Mouse (Mus musculus) urinary bladder, postnatal 10 days (tissue): ENCODE measurements around the gene Dscam.

Experiments used
- DNase-seq: peaks from one replicate; pipeline ENCODE4 v3.0.0; 2022; ENCODE audit warnings: low spot score

The Dscam gene

DNA sequence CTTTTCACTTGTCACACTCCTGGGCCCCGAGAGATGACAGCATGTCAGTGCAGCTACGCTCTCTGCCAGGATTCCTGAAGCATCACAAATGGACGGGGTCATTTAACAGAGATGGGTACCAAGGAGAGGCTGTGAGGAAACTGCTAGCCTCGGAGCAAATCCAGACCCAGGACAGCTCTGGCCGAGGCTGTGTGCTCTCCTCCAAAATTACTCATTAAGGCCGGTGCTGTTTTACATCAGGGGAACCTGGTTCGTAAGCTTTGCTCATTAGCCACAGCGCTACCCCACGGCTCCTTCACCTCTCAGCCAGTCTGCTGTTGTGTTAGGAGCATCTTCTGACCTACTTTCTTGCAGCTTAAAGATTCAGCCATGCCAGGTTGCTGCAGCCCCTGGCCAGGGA lies 449.3 kb downstream of the Dscam start:
- DNase-seq: no peak

DNA sequence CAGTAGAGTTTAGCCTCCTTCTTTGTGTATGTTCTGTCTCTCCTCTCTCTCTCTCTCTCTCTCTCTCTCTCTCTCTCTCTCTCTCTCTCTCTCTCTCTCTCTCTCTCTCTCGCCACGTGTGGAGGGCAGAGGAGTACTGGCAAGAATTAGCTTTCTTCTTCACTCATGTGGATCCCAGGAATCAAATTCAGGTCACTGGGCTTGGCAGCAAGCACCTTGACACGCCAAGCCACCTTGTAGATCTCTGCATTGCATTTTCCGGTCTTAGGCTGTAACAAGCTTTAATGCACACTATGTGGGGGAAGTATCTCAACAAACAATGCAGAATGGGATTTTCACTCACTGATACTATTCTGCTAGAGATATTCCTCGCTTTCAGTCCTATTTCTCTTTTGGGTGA lies 449.9 kb downstream of the Dscam start:
- no peak for DNase-seq

DNA sequence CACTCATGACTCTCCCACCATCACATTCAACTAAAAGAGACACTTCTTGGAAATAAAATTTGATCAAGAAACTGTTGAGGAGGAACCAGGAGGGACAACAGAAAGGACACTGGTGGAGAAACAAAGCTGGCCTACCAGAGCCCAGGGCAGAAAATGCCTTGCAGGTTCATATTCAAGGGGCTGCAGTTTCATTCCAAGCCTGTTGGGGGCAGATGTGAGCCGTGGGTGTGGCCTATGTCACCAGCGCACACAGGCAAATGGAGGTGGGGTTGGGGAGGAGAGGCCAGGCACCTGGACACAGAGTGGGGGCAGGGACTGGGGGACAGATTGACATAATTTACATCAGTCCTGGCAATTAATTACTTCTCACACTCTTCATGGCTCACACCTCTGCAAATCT lies 452.3 kb downstream of the Dscam start:
- DNase-seq: no peak

DNA sequence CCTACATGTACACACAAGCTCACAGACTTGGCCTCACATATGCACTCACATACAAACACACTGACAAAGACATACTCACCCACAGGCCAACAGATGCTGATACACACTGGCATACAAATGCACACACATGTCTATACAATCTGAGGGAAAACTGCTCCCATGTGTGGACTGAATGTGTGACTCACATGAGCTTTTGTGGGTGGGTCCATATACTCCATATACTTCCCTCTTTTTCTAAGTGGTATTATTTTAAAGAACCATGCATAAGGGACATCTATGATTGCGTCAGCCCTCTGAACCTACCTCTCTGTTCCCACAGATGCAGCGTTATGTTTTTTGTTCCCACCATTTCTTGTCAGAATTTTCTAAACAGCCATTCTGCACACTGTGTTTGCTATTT lies 453.9 kb downstream of the Dscam start:
- no peak for DNase-seq

DNA sequence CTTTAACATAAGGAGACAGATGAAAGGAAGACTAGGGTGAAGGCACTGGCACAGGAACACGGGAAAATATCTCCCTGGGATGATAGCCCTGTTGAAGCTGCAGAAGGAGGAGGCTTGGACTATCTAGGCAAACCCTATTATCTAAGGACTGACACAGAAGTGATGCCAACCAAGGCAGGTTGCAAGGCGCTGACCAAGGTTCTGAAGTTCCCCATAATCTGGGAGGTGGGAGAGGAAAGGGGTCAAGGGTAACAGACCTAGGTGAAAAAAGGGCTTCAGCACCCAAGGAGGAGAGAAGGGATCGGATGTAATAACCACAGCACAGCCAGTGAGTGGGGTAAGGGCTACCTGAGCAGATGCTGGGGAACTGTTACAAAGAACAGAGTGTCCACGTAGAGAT lies 458.6 kb downstream of the Dscam start:
- DNase-seq: no peak

DNA sequence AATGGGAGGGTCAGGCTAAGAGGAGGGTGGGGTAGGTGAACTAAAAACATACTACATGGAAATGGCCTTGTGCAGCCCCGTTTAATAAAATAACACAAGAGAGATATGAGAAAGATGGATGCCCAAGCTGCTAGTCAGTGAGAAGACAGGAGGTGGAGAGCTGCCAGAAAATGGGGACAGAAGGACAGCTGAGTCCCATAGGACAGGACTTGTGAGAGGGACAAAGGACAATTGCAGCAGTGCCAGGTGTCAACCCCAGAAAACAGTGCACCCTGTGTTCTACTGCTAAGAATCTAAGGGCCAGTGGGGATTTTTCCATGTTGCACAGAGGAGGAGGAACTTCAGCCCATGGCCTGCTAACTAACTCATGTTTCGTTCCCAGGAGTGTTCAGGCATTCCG lies 470.0 kb downstream of the Dscam start:
- DNase-seq: no peak

DNA sequence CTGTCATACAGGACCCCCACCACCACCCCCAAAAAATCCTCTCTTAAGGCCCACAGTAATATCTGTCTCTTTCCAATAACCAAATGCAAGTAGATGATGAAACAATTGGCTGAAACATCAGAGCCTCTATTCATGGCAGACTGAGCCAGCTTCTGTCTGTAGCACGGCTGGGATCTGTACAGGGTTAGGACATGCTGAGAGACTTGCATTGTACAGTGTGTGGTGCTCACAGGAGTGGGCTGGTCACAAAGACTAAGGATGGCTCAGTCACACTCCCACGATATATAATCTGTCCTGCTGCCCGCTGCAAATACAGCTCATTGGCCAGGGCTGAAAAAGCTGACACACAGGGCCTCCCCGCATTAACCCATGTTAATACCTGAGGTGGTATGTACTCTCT lies 474.7 kb downstream of the Dscam start:
- DNase-seq: no peak

DNA sequence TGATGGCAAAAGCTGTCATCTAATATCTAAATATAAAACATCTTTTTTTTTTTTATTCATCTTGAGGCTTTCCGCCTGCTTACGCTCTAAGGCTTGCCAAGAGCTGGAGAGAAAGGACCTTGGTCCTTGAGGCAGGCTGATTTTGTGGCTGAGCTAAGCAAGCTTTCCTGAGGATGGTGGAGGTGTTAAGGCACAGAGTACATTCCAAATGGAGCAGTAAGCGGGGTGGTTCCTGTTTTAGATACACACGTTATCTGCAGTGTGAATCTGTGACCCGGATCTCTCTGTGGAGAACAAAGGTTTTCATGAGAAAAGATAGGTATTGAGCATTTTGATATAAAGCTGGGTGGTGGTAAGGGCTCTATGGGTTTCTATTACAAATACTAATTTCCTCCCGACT lies 479.0 kb downstream of the Dscam start:
- DNase-seq: no peak

DNA sequence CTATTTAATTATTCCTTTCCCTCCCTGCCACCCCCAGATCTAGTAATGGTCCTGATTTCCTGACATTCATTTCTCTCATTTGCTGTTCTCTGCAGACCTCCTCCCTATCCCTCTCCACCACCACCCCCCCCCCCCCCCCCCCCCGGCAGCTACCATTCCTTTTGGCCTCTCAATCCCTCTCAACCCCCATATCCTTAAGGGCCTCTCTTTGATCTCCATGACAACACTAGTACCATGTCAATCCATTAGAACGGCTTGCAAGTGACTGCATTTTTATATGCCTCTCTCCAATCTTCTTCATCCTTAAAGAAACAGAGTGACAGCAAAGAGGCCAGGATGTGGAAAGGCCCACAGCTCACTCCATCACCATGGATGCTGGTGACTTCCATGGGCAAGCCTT lies 480.5 kb downstream of the Dscam start:
- DNase-seq: no peak

DNA sequence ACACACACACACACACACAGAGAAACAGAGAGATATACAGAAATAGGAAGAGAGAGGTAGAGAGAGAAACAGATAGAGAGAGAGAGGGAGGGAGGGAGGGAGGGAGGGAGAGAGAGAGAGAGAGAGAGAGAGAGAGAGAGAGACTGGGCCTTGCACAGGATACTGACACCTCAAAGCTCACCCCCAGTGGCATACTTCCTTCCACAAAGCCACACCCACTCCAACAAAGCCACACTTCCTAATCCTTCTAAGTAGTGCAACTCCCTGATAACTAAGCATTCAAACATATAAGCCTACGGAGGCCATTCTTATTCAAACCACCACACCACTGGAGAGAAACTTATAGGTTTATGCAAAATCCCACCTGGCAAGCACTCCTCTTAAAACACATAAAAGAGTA lies 481.1 kb downstream of the Dscam start:
- no peak for DNase-seq

DNA sequence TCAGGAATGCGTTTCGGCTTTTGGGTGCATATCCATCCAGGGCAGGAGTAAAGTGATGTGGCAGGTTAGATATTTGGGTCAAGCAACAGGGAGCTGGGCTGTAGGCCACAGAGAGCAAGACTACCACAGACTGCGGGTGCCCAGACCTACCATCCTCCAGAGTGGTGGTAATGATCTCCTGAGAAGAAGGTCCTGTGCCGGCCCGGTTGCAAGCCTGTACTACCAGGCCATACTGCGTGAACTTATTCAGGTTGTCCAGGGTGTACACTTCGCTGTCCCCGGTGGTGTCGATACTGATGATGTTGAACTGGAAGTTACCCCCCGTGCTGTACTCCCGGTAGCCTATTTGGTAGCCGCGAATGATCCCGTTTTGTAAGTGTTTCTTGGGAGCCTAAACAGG lies 485.5 kb downstream of the Dscam start:
- DNase-seq: no peak

DNA sequence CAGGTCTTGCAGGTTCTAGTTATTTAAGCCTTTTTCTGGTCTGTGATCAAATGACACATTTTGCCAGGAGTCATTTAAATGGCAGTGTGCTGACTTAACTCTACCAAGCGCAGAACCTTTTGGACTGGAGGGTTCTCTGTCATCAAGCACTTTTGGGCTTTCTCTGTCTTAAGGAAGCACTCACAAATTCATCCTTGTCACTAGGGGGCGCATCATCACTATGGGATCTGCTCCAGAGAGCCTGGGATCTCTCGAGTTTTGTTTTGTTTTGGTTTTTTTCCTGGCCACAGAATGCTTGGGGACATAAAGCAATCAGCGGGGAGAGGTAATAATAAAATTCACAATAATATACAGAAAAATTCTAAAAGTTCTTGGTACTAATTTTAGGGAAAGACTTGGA lies 486.0 kb downstream of the Dscam start:
- no peak for DNase-seq

DNA sequence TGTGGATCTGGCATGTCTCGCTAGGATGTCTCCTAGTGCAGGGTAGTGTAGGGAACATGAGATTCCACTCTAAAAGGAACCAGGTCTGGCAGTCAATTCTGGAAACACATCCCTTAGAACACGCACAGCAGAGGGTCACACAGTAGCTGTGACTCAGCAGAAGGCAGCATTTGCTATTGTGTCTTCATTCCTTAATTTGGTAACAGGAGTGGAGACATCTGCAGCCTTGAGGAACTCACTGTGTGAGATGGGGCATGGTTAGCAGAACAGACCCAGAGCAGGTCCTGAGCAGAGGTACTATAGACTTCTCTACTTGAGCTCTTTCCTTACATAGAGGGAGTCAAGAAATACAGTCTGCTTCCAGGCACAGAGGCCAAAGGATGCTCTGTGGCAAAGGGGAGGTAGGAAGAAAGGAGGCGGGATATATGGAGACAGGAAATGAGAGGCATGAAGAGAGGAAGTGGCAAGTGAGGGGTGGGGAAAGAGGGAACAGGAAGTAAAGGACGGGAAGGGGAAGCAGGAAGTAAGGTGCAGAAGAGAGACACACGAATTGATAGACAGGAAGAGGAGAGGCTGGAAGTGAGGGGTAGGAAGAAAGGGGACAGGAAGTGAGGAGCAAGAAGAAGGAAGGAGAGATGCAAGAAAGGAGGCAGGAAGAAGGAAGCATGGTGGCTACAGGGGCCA lies 488.1 kb downstream of the Dscam start:
- DNase-seq: no peak

DNA sequence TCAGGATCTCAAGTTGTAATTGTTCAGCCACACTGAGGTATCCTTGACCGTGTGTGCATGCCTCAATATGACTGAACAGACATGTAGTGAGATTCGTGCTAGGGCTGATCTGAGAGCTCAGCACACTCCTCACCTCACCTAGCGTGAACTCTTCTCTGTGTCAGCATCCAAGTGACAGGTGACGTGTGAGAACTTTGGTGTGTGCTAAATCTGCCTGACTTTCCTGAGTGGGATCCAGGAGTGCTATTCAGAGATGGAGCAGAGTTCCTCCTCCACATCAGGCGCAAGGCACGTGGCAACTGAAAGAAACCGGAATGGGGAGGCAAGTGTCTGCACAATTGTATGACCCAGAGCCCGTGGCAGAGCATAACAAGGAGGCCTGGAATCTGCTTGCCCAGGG lies 490.6 kb downstream of the Dscam start:
- no peak for DNase-seq

DNA sequence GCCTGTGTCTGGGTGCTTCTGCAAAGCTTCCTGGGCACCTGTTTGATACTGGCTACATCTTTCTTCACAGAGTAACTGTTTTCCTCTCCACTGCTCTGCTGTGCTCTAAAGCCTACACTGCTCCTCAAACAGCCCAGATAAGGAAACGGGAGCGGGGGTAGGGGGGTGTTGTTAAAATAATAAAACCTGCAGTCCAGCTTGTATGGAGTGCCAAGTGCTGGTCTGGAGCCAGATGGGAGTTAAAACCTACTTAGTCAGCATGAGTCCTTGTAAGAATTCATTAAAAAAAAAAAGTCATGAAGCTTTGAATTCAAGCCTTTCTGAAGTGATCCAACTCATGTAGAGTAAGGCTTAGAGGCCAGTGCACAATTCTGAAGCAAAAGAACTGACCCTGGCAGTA lies 493.1 kb downstream of the Dscam start:
- DNase-seq: no peak

DNA sequence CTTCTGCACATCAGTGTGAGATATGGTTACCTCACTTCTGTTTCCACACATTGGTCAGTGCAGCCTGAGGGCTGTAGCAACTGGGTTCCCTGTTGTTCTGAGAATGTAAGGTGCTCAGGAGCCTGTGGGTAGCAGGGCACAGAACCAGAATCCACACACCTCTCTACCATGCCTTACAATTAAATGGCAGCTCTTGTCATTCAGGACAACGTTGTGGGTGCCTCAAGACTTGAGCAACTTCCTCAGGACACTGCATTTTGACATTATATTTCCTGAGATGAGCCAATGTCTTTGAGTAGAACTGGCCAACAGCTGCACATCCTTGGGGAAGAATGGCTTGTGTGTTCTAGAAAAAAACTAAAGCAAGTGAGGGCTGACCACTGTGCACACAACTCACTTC lies 493.9 kb downstream of the Dscam start:
- DNase-seq: no peak

DNA sequence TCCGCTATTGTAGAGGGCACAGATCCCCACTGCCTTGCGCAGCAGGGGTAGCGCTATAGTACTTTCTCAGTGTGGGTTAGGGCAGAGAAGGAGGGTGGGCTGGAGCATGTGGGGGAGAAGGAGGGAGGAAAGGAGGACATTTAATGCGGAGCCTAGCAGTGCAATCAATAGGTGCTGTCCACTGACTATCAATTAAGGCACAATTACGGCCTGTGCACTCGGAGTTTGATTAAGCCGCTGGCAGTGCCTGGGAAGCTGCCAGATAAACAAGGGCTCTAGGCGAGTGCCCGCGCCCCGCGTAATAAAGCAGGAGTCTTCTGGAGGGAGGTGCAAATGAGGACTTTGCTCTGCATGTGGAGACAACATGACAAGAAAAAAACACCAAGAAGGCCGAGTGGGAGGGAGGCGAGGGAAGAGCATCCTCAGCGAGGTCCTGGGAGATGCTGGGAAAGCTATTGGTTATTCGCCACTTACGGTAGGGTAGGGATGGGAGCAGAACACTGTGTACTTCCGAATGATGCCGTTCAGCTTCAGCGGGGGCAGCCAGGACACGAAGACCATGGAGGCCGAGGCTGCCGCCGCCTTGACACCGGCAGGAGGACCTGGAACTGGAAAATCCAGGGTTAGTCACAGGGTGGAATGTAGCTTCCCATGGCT lies 497.2 kb downstream of the Dscam start:
- no peak for DNase-seq

DNA sequence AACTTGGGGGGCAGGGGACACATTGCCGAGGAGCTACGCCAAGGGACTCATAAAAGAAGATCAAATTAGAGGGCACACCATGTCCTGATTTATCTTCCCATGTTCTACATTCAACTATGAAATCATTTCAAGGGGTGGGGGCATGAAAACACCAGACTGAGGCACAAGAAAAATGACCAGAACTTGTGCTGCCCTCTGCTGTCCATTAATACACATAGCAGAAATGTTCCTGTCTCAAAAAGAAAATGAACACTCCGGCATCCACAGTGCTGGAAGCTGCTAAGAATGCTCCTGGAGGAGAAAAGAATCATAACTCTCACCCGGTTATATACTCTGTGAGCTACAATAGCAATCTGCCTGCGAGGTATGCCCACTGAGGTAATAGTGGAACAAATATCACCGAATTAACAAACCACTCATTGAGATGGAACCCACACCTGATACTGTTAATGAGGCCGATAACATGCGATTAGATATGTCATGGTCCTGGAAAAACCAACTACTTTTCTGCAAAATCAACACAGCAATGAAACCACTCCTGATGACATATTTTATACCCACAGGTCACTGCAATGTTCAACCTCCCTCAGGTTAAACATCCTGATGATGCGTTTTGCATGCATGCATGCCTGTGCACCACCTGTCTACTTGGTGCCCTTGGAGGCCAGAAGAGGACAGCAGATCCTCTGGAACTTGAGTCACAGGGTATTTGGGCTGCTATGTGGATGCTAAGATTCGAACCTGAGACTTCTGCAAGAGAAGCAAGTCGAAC lies 498.8 kb downstream of the Dscam start:
- no peak for DNase-seq

DNA sequence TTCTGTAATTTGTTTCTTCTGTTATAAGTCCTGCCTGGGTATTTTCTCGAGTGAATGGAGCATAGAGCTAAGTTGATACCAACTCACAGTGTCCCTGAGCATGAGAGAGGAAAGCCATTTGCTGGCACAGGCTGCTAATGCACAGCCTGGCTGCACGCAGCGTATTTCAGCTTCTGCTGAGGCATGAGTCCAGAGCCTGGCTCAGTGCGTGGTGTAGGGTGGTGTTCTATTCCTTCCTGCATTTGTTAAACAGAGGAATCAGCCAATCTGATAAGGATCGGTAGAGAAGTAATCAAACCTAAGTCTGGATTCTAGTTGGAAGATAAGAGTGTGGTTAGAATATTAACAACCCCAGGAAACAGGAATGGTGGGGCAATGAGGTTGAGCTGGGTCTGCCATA lies 500.8 kb downstream of the Dscam start:
- no peak for DNase-seq

DNA sequence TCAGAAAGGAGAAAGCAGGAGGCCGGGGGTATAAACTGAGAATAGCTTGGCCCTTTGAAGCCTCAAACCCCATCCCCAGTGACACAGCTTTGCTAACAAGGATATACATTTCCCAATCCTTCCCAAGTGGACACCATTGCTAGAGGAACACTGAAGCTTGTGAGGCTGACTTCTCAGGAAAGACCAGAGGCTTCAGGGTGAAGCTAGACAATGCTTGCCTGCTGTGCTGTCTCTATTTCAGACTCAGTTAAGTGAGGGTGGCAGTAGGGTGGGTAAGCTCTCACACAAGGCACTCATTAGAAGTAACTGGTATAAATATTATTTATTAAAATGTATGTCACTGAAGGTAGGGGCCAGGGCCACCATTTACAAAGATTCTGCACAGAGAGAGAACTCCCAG lies 502.1 kb downstream of the Dscam start:
- DNase-seq: no peak

DNA sequence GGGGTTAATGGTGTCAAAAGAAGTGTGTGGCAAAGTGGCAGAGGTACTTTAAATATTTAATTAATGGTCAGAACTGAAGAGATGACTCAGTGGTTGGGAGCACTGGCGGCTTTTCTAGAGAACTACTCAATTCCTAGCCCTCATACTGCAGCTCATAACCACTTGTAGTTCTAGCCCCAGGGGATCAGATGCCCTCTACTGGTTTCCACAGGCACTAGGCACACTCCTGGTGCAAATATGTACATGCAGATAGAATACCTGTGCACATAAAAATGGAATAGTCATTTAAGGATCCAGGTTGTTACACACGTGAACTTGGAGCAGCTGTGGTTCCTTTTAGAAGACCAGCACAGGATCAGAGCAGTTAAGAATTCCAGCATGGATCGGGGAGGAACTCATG lies 509.5 kb downstream of the Dscam start:
- no peak for DNase-seq

DNA sequence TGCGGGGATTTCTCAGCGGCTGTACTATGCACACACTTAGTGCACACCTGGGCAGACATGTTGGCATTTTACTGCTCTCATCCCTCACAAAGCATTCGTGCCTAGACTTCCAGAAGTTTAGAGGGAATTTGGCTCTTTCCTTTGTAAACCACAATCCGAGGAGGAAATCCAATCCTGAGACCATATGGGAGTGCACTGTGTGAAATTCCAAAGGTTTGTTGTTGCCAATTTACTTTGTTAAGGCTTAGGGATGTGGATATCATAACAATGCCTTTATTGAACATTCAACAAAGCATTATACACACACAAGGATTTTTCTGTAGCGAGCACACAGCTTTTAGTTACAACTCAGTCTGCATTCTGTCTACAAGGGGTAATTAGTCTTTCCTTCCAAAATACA lies 511.3 kb downstream of the Dscam start:
- DNase-seq: no peak

DNA sequence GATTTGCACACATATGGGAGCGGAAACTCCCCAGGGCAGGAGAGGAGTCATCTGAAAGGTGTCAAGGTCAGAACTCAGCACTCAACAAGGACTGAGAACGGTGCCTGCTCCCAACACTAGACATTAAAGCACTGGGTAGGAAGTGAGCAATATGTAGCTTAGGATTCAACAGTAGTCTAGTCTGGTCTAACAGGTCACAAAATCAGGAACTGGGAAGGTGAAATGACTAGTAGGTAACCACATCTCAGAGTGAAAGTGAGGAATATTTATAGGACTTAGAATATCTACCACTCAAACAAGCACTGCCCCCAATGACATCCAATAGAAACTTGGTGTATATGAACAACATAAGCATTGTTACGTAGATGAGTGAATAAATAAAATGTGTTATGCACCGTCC lies 515.0 kb downstream of the Dscam start:
- no peak for DNase-seq

DNA sequence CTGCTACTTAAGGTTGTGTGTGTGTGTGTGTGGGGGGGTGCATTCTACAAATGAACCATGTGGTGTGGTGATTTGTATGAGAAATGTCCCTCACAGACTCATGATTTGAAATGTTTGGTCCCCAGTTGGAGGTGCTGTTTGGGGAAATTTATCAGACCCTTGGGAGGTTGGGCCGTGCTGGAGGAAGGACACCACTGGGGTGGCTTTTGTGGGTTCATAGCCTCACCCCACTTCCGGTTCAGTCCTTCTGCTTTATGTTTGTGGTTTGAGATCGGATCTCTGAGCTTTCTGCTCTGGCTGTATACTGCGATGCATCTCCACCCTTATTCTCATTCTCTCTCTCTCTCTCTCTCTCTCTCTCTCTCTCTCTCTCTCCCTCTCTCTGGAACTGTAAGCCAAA lies 516.5 kb downstream of the Dscam start:
- DNase-seq: no peak
